Mouse (Mus musculus) CH12F3 (cell line): ENCODE results near the gene Ptprt.

Experiments
- in situ Hi-C: fragments of 300-500 bp; cut with MboI; formaldehyde crosslinking; loops from 2 replicates; pipeline ENCODE4 v1.14.3; 2020; ENCODE audit warnings: low sequenced_read_pairs

The Ptprt gene

GRCm38 (mm10) chr2:162001016-162001415 lies 659.9 kb downstream of the Ptprt start:
- in situ Hi-C loops: no loop called here

- in situ Hi-C loops: no loop called here
Measured at GRCm38 (mm10) chr2:161982311-161982710, 678.6 kb downstream of the Ptprt start.

GRCm38 (mm10) chr2:161961179-161962163 lies 699.5 kb downstream of the Ptprt start:
- in situ Hi-C loops: no loop called here

- in situ Hi-C loops: no loop called here
Measured at GRCm38 (mm10) chr2:161945424-161945823, 715.5 kb downstream of the Ptprt start.

- in situ Hi-C loops: no loop called here
Measured at GRCm38 (mm10) chr2:161944689-161945088, 716.3 kb downstream of the Ptprt start.

- in situ Hi-C loops: no loop called here
Measured at GRCm38 (mm10) chr2:161941991-161942390, 719.0 kb downstream of the Ptprt start.

- in situ Hi-C loops: no loop called here
Measured at GRCm38 (mm10) chr2:161907214-161907613, 753.7 kb downstream of the Ptprt start.

GRCm38 (mm10) chr2:161902196-161902595 lies 758.8 kb downstream of the Ptprt start:
- in situ Hi-C loops: no loop called here

GRCm38 (mm10) chr2:161884446-161884845 lies 776.5 kb downstream of the Ptprt start:
- in situ Hi-C loops: no loop called here

GRCm38 (mm10) chr2:161882580-161882979 lies 778.4 kb downstream of the Ptprt start:
- in situ Hi-C loops: no loop called here

- in situ Hi-C loops: no loop called here
Measured at GRCm38 (mm10) chr2:161880941-161881340, 780.0 kb downstream of the Ptprt start.

GRCm38 (mm10) chr2:161865231-161865630 lies 795.7 kb downstream of the Ptprt start:
- in situ Hi-C loops: no loop called here

GRCm38 (mm10) chr2:161858813-161859212 lies 802.1 kb downstream of the Ptprt start:
- in situ Hi-C loops: no loop called here

- in situ Hi-C loops: no loop called here
Measured at GRCm38 (mm10) chr2:161858361-161858760, 802.6 kb downstream of the Ptprt start.

- in situ Hi-C loops: no loop called here
Measured at GRCm38 (mm10) chr2:161835001-161835400, 825.9 kb downstream of the Ptprt start.

GRCm38 (mm10) chr2:161833846-161834245 lies 827.1 kb downstream of the Ptprt start:
- in situ Hi-C loops: no loop called here

- in situ Hi-C loops: no loop called here
Measured at GRCm38 (mm10) chr2:161813326-161813725, 847.6 kb downstream of the Ptprt start.

- in situ Hi-C loops: no loop called here
Measured at GRCm38 (mm10) chr2:161808086-161808801, 852.7 kb downstream of the Ptprt start.

GRCm38 (mm10) chr2:161806287-161807007 lies 854.5 kb downstream of the Ptprt start:
- in situ Hi-C loops: no loop called here

- in situ Hi-C loops: no loop called here
Measured at GRCm38 (mm10) chr2:161799946-161800345, 861.0 kb downstream of the Ptprt start.

GRCm38 (mm10) chr2:161767528-161767927 lies 893.4 kb downstream of the Ptprt start:
- in situ Hi-C loops: no loop called here
